Comparison of ENCODE assay signal across 11 mouse cellular contexts in genomic region chr4:155151845-155152244, GRCm38 (mm10).
DNase-seq lines count a peak whose midpoint lies in the region; ATAC-seq lines count a peak whose summit lies in the region.
"Had no signal": no experiment of that assay in that cellular context is flagged by ENCODE, and none has a peak within 500 bp of the region (broad histone marks: within the 10 kb centered on the region; RNA-seq: fewer than 3 reads in every experiment).

No protein-coding gene starts in this region.

- peaks cover 33% of the 10 kb centered on the region for H3K36me3 ChIP-seq in heart, embryonic 14.5 days (ENCODE audit: control insufficient read depth, insufficient read depth, low read length)
- peaks cover 17% of the 10 kb centered on the region for H3K36me3 ChIP-seq in embryonic facial prominence, embryonic 15.5 days

- no peak overlapping the region for H3K4me3 ChIP-seq in heart, embryonic 14.5 days (ENCODE audit: control insufficient read depth in 1 of 2, insufficient read depth in 1 of 2, low read depth in 1 of 2, low read length in 2 of 2)
- H3K4me3 ChIP-seq in embryonic facial prominence, embryonic 15.5 days (replicated peaks) = no peak overlapping the region
- H3K4me3 ChIP-seq: forebrain, embryonic 15.5 days had no signal

- peaks cover 27 to 29% of the 10 kb centered on the region in 2 experiments for H3K4me1 ChIP-seq in heart, embryonic 14.5 days (ENCODE audit: control insufficient read depth in 2 of 2, insufficient read depth in 2 of 2, low read length in 2 of 2)
- H3K4me1 ChIP-seq in embryonic facial prominence, embryonic 15.5 days = peaks cover 60% of the 10 kb centered on the region

- H3K4me2 ChIP-seq in heart, embryonic 14.5 days (ENCODE audit: low read length) = peak overlapping the region; percentile 89; the same call in 1 of the 2 replicates
- no peak overlapping the region for H3K4me2 ChIP-seq in embryonic facial prominence, embryonic 15.5 days (replicated peaks)

- no peak overlapping the region for H3K9ac ChIP-seq in heart, embryonic 14.5 days (ENCODE audit: low read length)
- H3K9ac ChIP-seq in embryonic facial prominence, embryonic 15.5 days = no peak overlapping the region
- H3K9ac ChIP-seq: liver, embryonic 14.5 days had no signal

- ATAC-seq in heart, embryonic 14.5 days (ENCODE audit: insufficient number of reproducible peaks, insufficient read depth, low FRiP score, low read depth) = no peak
- ATAC-seq in embryonic facial prominence, embryonic 15.5 days (ENCODE audit: insufficient number of reproducible peaks, low FRiP score, low TSS enrichment, low read depth) = no peak

- DNase-seq in heart, adult 18-20 months = no peak
- peak; percentile 31 for DNase-seq in brain, adult 2 months (ENCODE audit: low read depth, low spot score)
- DNase-seq in lung, postnatal 10 days = peak; percentile 59
- DNase-seq in adrenal gland, postnatal 4 days (ENCODE audit: low spot score in 2 of 2) = no peak
- no peak for DNase-seq in yolk sac, embryonic 10.5 days (ENCODE audit: low spot score)
- DNase-seq: adrenal gland, adult 8-10 months; right cerebral cortex, postnatal 25 days had no signal

- H3K9me3 ChIP-seq in heart, embryonic 14.5 days (ENCODE audit: control insufficient read depth, low read length) = no peaks in the 10 kb centered on the region
- no peaks in the 10 kb centered on the region for H3K9me3 ChIP-seq in embryonic facial prominence, embryonic 15.5 days (replicated peaks)
- H3K9me3 ChIP-seq: forebrain, embryonic 15.5 days had no signal

- 25% methylated on average over 4 of the region's 4 CpGs for WGBS in heart, embryonic 14.5 days
- 73% methylated on average over 4 of the region's 4 CpGs for WGBS in embryonic facial prominence, embryonic 15.5 days

- H3K27ac ChIP-seq in heart, embryonic 14.5 days (replicated peaks in 1 of 2; ENCODE audit: control insufficient read depth in 1 of 2, insufficient read depth in 1 of 2, low read depth in 2 of 2, low read length in 2 of 2) = no peak overlapping the region; a peak in 1 of 4 replicates
- peak overlapping the region; percentile 94; the same call in 1 of the 2 replicates for H3K27ac ChIP-seq in embryonic facial prominence, embryonic 15.5 days (replicated peaks)
- H3K27ac ChIP-seq: forebrain, embryonic 15.5 days; liver, embryonic 14.5 days had no signal

- no peaks in the 10 kb centered on the region for H3K27me3 ChIP-seq in heart, embryonic 14.5 days (ENCODE audit: control insufficient read depth, insufficient read depth, low read length)
- no peaks in the 10 kb centered on the region for H3K27me3 ChIP-seq in embryonic facial prominence, embryonic 15.5 days
- H3K27me3 ChIP-seq: forebrain, embryonic 15.5 days had no signal

Comparison
In these comparisons a context has a peak if more than half of its experiments do, and no peak if none do; other contexts are left out.
1. DNase-seq: peak in brain, adult 2 months (single experiment) and lung, postnatal 10 days (single experiment); none in heart, adult 18-20 months (0 of 2), adrenal gland, postnatal 4 days (0 of 2) and yolk sac, embryonic 10.5 days (single experiment).